Mouse (Mus musculus) kidney, embryonic 16.5 days (tissue): ENCODE results near the gene Idi1. TPM values are rescaled to one million over a fixed set of nuclear protein-coding genes. Genes with fewer than 3 reads are reported as not detected.
"Not testable (repeated sequence)": the region's sequence is repeated elsewhere in the genome, so short reads cannot be mapped to it uniquely, and the experiment has no call there.

Experiments
- ATAC-seq: fragments of 200-750 bp; cut with Nextera tagmentation; 2 replicates; pipeline ENCODE4 v1.8.0; 2017; ENCODE audit warnings: moderate TSS enrichment; ENCODE audit not compliant: low FRiP score, low TSS enrichment
- H3K27ac ChIP-seq: fragments of 300-500 bp; sonication (generic); 2 replicates; pipeline ENCODE4 v1.5.1; 2014; ENCODE audit warnings: low read length
- H3K27me3 ChIP-seq: fragments of 300-500 bp; sonication (generic); 2 replicates; pipeline ENCODE4 v1.6.1; 2014; ENCODE audit warnings: low read length, control low read depth, mixed read lengths; ENCODE audit not compliant: insufficient read depth
- H3K36me3 ChIP-seq: fragments of 300-500 bp; sonication (generic); 2 replicates; pipeline ENCODE4 v1.6.1; 2014; ENCODE audit warnings: low read length, control low read depth, mixed read lengths; ENCODE audit not compliant: insufficient read depth
- H3K4me1 ChIP-seq: fragments of 300-500 bp; sonication (generic); 2 replicates; pipeline ENCODE4 v1.6.1; 2014; ENCODE audit warnings: low read length, control low read depth, mixed read lengths; ENCODE audit not compliant: insufficient read depth
- H3K4me2 ChIP-seq: fragments of 300-500 bp; sonication (generic); replicated peaks from 2 replicates; pipeline ENCODE4 v1.6.1; 2014; ENCODE audit warnings: low read depth, low read length
- H3K4me3 ChIP-seq: fragments of 300-500 bp; sonication (generic); 2 replicates; pipeline ENCODE4 v1.5.1; 2014; ENCODE audit warnings: mild to moderate bottlenecking, low read length
- H3K9ac ChIP-seq: fragments of 300-500 bp; sonication (generic); replicated peaks from 2 replicates; pipeline ENCODE4 v1.6.1; 2014; ENCODE audit warnings: low read length
- H3K9me3 ChIP-seq: fragments of 300-500 bp; sonication (generic); 2 replicates; pipeline ENCODE4 v1.6.1; 2016; ENCODE audit warnings: low read length, control low read depth
- WGBS: fragments of 180-500 bp; shearing (Covaris S2); extraction: QIAGEN DNeasy Blood & Tissue Kit; methylation state at CpG from one replicate; pipeline ENCODE4 v1.1.7; 2014; 5-methylcytosine and 5-hydroxymethylcytosine counted together
- microRNA-seq: library from miRNA; unstranded; fragments of <30 nt; microRNA quantifications from one replicate; pipeline ENCODE4, GENCODE M21; 2016
- polyA plus RNA-seq: library from polyadenylated mRNA; unstranded; fragments of >200 nt; fragmentation: Nextera tagmentation; extraction: Ambion mirVana; gene quantifications from 2 replicates; pipeline ENCODE4 v1.2.1, GENCODE M21; 2015

The Idi1 gene
- polyA plus RNA-seq, 1 experiment from 2014 or later: 59.7 TPM

- H3K27ac ChIP-seq, H3K36me3 ChIP-seq, H3K4me2 ChIP-seq, H3K9ac ChIP-seq, H3K9me3 ChIP-seq, H3K4me1 ChIP-seq, ATAC-seq, H3K4me3 ChIP-seq, H3K27me3 ChIP-seq: not testable (repeated sequence)
- WGBS: 14% methylated on average over 1 of the region's 5 CpGs
These were observed 56.4 kb downstream of the Idi1 start for GRCm38 (mm10) chr13:8941701-8942100.

Small RNAs within 50 kb of the gene (microRNA-seq; reads per million reads assigned to microRNA genes)
- not detected for gene Gm22750

Other genes with a start within 250 kb of the Idi1 start
- 21.0 and 21.6 TPM in 2 replicates for gene Wdr37, start 13.6 kb upstream of the Idi1 start, polyA plus RNA-seq
- gene Gm9745, start 62.7 kb downstream of the Idi1 start, polyA plus RNA-seq: not detected in 2 replicates
- gene Idi2, start 67.4 kb downstream of the Idi1 start, polyA plus RNA-seq: not detected in 2 replicates
- gene Gtpbp4, start 110.6 kb downstream of the Idi1 start, polyA plus RNA-seq: 80.9 and 82.6 TPM in 2 replicates
- 32.3 and 36.3 TPM in 2 replicates for gene Larp4b, start 208.4 kb downstream of the Idi1 start, polyA plus RNA-seq